Mouse (Mus musculus) embryonic facial prominence, embryonic 12.5 days (tissue): ENCODE results near the gene Mybph. TPM values are rescaled to one million over a fixed set of nuclear protein-coding genes. Genes with fewer than 3 reads are reported as not detected.

Source experiments
- ATAC-seq: fragments of 200-750 bp; cut with Nextera tagmentation; 2 replicates; pipeline ENCODE4 v1.8.0; 2017; ENCODE audit not compliant: insufficient number of reproducible peaks, insufficient read depth, low FRiP score, low TSS enrichment
- H3K27ac ChIP-seq: fragments of 300-500 bp; sonication (generic); 2 replicates; pipeline ENCODE4 v1.5.1; 2016; ENCODE audit warnings: mild to moderate bottlenecking
- H3K27me3 ChIP-seq: fragments of 300-500 bp; sonication (generic); 2 replicates; pipeline ENCODE4 v1.6.1; 2016; ENCODE audit warnings: mild to moderate bottlenecking, moderate library complexity
- H3K36me3 ChIP-seq: fragments of 300-500 bp; sonication (generic); 2 replicates; pipeline ENCODE4 v1.6.1; 2016; ENCODE audit warnings: mild to moderate bottlenecking
- H3K4me1 ChIP-seq: fragments of 300-500 bp; sonication (generic); 2 replicates; pipeline ENCODE4 v1.6.1; 2016
- H3K4me2 ChIP-seq: fragments of 300-500 bp; sonication (generic); replicated peaks from 2 replicates; pipeline ENCODE4 v1.6.1; 2016; ENCODE audit warnings: mild to moderate bottlenecking, moderate library complexity
- H3K4me3 ChIP-seq: fragments of 300-500 bp; sonication (generic); 2 replicates; pipeline ENCODE4 v1.5.1; 2016; ENCODE audit warnings: mild to moderate bottlenecking
- H3K9ac ChIP-seq: fragments of 300-500 bp; sonication (generic); 2 replicates; pipeline ENCODE4 v1.6.1; 2016; ENCODE audit warnings: mild to moderate bottlenecking, moderate library complexity
- H3K9me3 ChIP-seq: fragments of 300-500 bp; sonication (generic); 2 replicates; pipeline ENCODE4 v1.6.1; 2016; ENCODE audit warnings: mild to moderate bottlenecking, moderate library complexity
- WGBS: fragments of 180-500 bp; shearing (Covaris S2); methylation state at CpG from one replicate; pipeline ENCODE4 v1.1.7; 2016; 5-methylcytosine and 5-hydroxymethylcytosine counted together
- polyA plus RNA-seq: library from polyadenylated mRNA; unstranded; fragments of >200 nt; fragmentation: Nextera tagmentation; extraction: Ambion mirVana; gene quantifications from 2 replicates; pipeline ENCODE4 v1.2.1, GENCODE M21; 2016

Gene Mybph
- polyA plus RNA-seq, 1 experiment from 2014 or later, result 28.3 TPM

DNA sequence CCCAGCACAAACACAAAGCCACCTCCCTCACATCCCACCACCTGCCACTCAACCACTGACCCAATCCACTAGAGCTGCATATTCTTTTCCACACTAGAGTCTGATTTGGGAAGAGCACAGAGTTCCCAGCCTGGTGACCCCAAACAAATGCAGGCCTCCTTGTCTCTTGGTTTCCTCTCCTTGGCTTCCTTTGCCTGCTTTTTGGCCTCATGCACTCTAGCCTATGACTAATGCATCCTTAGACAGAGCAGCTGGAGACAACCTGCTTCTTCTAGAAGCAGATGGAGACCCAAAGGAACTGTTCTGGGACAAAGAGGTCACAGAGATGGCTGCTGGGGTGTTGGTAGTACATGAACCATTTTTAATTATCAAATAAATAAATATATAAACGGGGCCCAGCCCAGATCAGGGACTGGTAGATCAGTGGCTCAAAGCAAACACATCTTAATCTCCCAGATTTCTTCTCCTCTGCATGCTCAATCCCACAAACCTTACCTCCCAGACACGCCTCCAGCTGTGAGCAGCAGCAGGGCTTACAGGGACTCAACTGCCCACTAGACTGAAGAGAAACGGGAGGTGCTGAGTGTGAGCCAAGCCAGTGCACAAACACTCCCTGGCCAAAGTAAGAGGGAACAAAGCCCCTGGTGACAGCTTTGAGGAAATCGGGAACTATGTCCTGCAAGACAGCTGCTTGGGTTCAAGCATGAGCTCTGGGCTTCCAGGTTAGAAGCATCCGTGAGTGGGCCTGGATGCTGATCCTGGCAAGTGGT, 36.7 kb downstream of the Mybph start:
- no peaks in the 10 kb centered on the region for H3K36me3 ChIP-seq
- H3K27me3 ChIP-seq, result peaks cover 29% of the 10 kb centered on the region
- no peak overlapping the region for H3K9ac ChIP-seq
- H3K27ac ChIP-seq, result no peak overlapping the region
- H3K4me3 ChIP-seq, result no peak overlapping the region
- no peak overlapping the region for H3K4me2 ChIP-seq
- H3K9me3 ChIP-seq, result no peaks in the 10 kb centered on the region
- peaks cover 15% of the 10 kb centered on the region for H3K4me1 ChIP-seq
- ATAC-seq, result no peak
- 61% methylated on average over 5 of the region's 5 CpGs for WGBS

DNA sequence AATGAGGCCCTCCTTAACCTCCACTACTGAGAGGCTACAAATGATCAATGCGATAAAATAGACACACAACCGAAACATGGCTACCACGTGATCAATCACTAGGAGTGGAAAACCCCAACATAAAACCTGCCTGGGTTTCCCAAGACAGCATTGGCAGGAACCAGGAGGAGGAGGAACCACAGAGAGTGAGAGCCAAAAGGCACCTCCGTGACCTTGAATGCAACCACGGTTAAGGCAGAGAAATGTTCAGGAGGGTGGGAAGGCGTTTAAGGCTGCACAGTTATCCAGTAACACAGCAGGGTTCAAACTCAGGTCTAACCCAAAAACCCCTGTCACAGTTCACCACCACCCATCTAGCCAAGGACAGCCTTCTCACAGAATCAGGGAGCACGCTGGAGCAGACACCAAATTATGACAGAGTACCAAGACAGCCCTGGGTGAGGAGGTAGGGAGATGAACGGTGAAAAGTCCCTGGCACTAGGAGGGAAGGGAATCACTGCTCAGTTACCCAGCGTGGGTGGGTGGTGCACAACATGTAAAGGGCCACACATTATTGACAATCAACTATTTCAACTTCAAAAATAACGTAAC, 37.5 kb downstream of the Mybph start:
- no peak for ATAC-seq

DNA sequence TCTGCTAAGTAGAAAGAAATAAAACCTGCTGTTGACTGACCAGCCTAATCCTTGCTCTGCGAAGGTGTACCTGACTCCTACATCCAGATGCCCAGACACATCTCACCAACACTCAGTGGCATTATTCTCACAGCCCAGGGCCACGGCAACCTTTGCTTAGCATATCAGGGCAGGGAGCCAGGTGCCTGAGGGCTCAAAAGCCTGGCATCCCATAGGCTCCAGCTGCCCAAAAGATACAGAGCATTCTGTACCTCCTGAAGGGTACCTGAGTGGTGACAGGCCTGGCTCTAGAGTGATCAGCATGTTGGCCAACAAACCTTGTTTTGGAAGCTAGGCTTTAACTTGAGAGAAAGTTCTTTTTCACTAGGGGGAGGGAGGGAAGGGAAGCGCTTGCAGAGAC, 38.0 kb downstream of the Mybph start:
- Histone ChIP-seq H3K27ac (no peak overlapping the region), H3K4me1 (peaks cover 21% of the 10 kb centered on the region), H3K9ac (no peak overlapping the region), H3K9me3 (no peaks in the 10 kb centered on the region), H3K4me2 (no peak overlapping the region), H3K4me3 (no peak overlapping the region), H3K27me3 (peaks cover 42% of the 10 kb centered on the region), H3K36me3 (no peaks in the 10 kb centered on the region)
- no peak for ATAC-seq
- 76% methylated on average over 3 of the region's 3 CpGs for WGBS

More for the DNA sequence above, 37.5 kb downstream of the Mybph start:
- Histone ChIP-seq H3K9me3 (no peaks in the 10 kb centered on the region), H3K4me1 (peaks cover 21% of the 10 kb centered on the region), H3K27ac (no peak overlapping the region), H3K4me3 (no peak overlapping the region), H3K4me2 (no peak overlapping the region), H3K9ac (no peak overlapping the region), H3K36me3 (no peaks in the 10 kb centered on the region), H3K27me3 (peaks cover 37% of the 10 kb centered on the region)
- 86% methylated on average over 10 of the region's 10 CpGs for WGBS

DNA sequence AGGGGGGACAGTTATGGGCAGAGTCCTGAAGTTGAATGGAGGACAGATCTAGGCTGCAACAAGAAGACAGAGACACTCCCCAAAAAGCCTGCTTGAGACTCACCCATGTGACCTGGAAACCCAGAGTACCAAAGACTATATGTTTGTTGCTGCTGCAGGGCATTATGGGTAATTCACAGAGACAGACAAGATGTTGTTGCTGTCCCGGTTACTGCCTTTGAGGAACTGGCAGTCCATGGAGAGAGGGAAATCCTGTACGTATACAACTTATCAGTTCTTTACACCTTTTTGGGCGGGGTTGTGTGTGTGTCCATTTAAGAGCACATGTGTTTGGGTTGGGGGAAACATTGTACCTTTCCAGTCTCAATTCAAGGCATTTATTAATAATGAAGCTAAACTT, 38.4 kb downstream of the Mybph start:
- 78% methylated on average over 3 of the region's 3 CpGs for WGBS
- Histone ChIP-seq H3K4me3 (no peak overlapping the region), H3K9me3 (no peaks in the 10 kb centered on the region), H3K4me2 (no peak overlapping the region), H3K27me3 (peaks cover 46% of the 10 kb centered on the region), H3K36me3 (no peaks in the 10 kb centered on the region), H3K4me1 (peaks cover 21% of the 10 kb centered on the region), H3K27ac (no peak overlapping the region), H3K9ac (no peak overlapping the region)
- ATAC-seq, result no peak

DNA sequence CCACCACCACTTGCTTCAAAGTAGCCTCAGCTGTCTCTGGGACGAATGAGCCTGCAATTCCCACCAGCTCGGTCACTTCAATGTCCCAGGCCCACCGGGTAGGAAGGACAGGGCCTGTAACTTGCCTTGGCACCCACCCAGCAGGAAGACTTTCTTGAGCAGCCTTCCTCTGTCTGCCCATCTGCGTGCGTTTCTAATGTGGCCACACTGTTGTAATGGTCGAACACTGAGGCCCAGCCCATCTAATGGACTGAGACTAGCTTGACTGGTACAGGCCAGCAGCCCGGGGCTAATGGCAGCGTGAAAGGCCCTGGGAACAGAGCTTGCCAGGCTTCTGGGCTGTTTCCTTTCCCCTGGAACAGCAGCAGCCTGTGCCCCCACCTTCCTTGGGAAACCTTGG, 39.1 kb downstream of the Mybph start:
- Histone ChIP-seq H3K36me3 (no peaks in the 10 kb centered on the region), H3K4me1 (peaks cover 21% of the 10 kb centered on the region), H3K9ac (no peak overlapping the region), H3K4me2 (no peak overlapping the region), H3K4me3 (no peak overlapping the region), H3K27me3 (peaks cover 52% of the 10 kb centered on the region), H3K9me3 (no peaks in the 10 kb centered on the region), H3K27ac (no peak overlapping the region)
- ATAC-seq, result no peak
- WGBS, result 72% methylated on average over 8 of the region's 8 CpGs

DNA sequence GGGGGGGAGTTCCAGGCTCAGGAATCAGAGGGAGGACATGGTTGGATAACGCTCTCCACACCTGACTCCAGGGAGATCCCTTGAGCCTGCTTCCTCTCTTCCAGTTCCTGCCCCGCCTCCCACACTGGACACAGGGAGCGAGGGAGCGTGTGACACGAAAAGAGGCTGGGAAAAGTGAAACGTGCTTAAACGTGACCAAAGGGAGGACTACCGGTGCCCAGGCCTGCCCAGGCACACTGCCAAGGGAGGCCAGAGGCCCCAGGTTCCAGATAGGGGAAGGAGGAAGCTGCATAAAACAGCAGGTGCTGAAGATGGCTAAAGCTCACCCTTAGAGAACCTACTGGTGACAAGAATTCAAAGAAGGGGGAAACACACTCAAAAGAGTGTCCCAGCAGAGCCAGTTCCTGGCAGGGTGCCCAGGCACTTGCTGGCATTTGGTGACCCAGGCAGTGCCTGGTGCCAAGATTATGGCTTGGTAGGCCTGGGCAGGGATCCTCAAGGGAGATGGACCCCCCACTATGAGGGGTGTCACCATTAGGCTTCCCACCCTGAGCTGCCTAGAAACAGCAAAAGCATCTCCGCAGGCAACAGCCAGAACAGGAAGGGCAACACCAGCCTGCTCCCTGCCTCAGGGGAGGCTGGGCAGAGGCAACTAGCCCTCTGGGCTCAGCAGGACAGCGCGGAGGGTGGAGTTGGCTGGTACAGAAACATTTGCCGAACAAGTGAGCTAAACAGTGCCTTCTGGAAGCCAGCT, 39.7 kb downstream of the Mybph start:
- H3K27ac ChIP-seq, result no peak overlapping the region
- no peak overlapping the region for H3K9ac ChIP-seq
- H3K9me3 ChIP-seq, result no peaks in the 10 kb centered on the region
- peaks cover 21% of the 10 kb centered on the region for H3K4me1 ChIP-seq
- H3K27me3 ChIP-seq, result peaks cover 52% of the 10 kb centered on the region
- no peak overlapping the region for H3K4me2 ChIP-seq
- 45% methylated on average over 12 of the region's 12 CpGs for WGBS
- no peaks in the 10 kb centered on the region for H3K36me3 ChIP-seq
- H3K4me3 ChIP-seq, result no peak overlapping the region
- ATAC-seq, result no peak

DNA sequence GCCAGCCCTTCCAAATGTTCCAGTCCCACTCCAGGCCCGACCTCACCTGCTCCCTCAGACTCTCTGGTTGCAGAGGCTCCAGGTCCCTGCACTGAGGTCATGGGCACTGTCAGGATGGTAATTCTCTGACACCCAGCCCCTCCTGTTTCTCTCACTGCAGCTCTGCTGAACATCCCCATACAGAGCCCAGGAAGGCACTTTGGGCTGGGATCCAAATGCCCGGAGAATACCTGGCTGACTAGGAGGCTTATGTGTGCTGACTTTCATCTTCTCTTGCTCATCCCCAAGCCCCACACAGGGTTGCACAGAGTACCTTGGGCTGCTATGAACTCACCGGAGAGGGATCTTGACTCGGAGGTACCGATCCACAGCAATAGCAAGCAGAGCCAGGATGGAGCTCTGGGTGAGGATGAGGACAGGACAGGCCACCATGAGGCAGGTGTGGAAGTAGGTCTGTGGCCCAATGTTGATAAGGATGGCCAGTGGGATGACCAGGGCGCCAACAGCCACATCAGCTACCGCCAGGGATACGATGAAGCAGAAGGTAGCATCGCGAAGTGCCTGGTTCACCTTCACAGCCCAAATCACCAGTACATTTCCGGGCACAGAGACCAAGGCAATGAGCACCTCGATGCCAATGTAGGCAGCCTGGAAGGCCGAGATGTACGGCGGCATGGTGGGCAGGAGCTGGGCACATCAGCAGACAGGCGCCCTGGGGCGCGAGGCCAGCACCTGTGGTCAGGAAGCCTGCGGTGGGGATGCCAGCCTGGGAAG, 40.6 kb downstream of the Mybph start:
- ATAC-seq, result no peak
- 50% methylated on average over 19 of the region's 19 CpGs for WGBS
- Histone ChIP-seq H3K4me2 (peak overlapping the region; percentile 96), H3K9ac (no peak overlapping the region), H3K9me3 (no peaks in the 10 kb centered on the region), H3K4me3 (peak overlapping the region; percentile 50; the same call in 1 of the 2 replicates), H3K36me3 (no peaks in the 10 kb centered on the region), H3K27ac (no peak overlapping the region), H3K27me3 (peaks cover 52% of the 10 kb centered on the region), H3K4me1 (peaks cover 21% of the 10 kb centered on the region)

DNA sequence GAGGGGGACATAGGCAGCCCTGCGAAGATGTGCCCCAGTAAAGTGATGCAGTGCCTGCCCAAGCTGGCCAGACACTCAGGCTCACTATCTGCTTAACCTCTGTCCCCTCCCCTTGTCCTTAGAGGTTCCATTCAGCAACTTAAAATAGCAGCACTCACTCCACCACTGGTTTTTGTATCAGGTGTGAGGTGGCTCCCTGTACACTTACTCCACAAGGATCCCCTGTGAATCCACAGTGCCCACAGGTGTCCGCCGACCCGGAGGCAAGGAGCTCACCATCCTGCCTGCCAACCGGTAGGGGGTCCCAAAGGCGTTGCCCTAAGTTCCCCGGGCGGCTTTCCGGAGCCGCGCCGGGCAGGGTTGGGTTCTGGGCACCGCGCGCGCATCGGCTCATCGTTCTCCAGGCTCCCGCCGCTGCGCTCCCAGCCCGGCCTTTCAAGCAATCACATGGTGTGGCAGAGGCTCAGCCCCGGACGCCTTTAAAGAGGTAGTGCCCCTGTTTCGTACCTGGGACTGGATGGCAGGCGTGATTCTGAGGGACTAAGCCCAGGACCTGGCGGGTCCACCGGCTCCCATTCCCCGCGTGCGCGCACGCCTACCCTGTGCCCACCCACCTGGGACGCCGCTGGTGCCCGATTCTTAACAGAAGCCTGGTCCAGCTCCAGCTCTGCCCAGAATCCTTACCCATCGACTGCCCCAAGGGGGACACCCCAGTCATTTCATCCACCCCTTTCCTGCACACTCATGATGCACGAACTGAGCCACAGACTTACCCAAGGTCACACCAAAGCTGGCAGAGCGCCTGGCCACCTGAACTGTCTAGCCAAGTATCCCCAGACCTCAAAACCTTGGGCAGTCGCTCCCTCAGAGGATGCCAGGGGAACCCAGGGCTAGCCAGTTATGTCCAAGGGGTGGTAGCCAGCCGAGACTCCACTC, 41.5 kb downstream of the Mybph start:
- Histone ChIP-seq H3K4me2 (peak overlapping the region; percentile 96), H3K27me3 (peaks cover 52% of the 10 kb centered on the region), H3K4me3 (peak overlapping the region; percentile 50), H3K9me3 (no peaks in the 10 kb centered on the region), H3K4me1 (peaks cover 21% of the 10 kb centered on the region), H3K9ac (peak overlapping the region; percentile 46), H3K36me3 (no peaks in the 10 kb centered on the region), H3K27ac (no peak overlapping the region)
- no peak for ATAC-seq
- WGBS, result under 1% methylated on average over 41 of the region's 41 CpGs

DNA sequence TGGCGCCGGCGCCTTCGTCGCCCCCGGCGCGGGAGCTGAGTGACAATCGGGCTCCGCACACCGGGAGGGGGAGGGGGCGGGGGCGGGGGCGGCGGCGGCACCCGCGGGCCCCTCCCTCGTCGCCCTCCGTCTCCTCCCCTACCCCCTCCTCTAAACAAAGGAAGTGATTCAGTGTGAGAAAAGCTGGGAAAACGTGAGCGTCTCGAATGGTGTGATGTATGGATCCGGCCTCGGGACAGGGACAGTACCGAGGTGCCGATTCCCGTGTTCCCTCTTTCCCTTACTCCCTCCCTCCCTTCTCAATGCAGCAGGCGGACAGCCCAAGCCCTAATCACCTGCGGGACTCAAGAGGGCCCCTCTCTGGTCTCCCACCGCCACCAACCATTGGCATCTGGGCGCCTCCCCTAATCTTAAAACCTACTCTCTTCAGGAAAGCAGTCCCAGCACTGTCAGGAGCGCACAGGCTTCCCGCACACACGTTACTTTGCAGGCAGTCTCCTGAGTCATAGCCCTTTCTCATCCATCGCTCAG, 42.2 kb downstream of the Mybph start, which contains the start of gene Adora1:
Gene Adora1 (minus strand): TSS at position 41 of the 531 bp plus-strand sequence.
- H3K4me3 ChIP-seq, result peak within 1 kb of the TSS; percentile 50
- H3K9me3 ChIP-seq, result no peaks in the 10 kb centered on the region
- no peak within 1 kb of the TSS for H3K27ac ChIP-seq
- peaks cover 52% of the 10 kb centered on the region for H3K27me3 ChIP-seq
- peak within 1 kb of the TSS; percentile 96 for H3K4me2 ChIP-seq
- no peaks in the 10 kb centered on the region for H3K36me3 ChIP-seq
- peaks cover 21% of the 10 kb centered on the region for H3K4me1 ChIP-seq
- peak within 1 kb of the TSS; percentile 46 for H3K9ac ChIP-seq
- ATAC-seq, result no peak
- WGBS, result under 1% methylated on average over 36 of the region's 37 CpGs

DNA sequence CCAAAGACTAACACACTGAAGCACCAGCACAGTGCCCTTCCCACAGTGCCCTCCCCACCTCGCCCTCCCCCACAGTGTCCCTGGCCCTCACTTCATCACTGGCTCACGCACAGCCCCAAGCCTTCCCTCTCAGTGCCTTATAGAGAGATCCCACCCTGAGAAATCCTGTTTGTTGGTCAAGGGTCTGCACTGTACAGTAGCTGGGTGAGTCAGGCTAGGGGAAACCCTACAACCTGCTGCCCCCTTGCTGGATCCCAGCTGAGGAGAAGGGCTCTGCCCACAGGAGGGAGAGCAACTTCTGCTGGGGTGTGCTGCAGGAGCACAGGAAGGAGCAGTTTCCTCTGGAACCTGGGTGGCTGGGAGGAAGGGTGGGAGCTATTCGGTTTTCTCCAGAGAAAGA, 42.9 kb downstream of the Mybph start:
- H3K27ac ChIP-seq, result no peak overlapping the region
- H3K27me3 ChIP-seq, result peaks cover 52% of the 10 kb centered on the region
- H3K4me1 ChIP-seq, result peaks cover 21% of the 10 kb centered on the region
- no peak for ATAC-seq
- WGBS, result 24% methylated on average over 3 of the region's 3 CpGs
- H3K9me3 ChIP-seq, result no peaks in the 10 kb centered on the region
- H3K4me3 ChIP-seq, result no peak overlapping the region
- no peak overlapping the region for H3K9ac ChIP-seq
- H3K4me2 ChIP-seq, result peak overlapping the region; percentile 96
- no peaks in the 10 kb centered on the region for H3K36me3 ChIP-seq
